Mouse (Mus musculus): Measurements from ENCODE around the gene Nsl1. TPM values are rescaled to one million over a fixed set of nuclear protein-coding genes. Genes with fewer than 3 reads are reported as not detected.
A peak's percentile ranks its signal among the peaks of the same experiment; 100 is the strongest.

Nsl1 gene
- polyA plus RNA-seq, 1 experiment from 2014 or later = 15.6 TPM

GRCm38 (mm10) chr1:191065188-191065587 is 2.4 kb downstream of the Nsl1 start:
- peaks cover 16% of the 10 kb centered on the region for H3K4me1 ChIP-seq (ENCODE audit: control insufficient read depth, insufficient read depth, low read length)
- no peaks in the 10 kb centered on the region for H3K9me3 ChIP-seq (replicated peaks; ENCODE audit: control insufficient read depth, low read length)
- WGBS = 72% methylated on average over 4 of the region's 4 CpGs
- no peak overlapping the region for H3K9ac ChIP-seq (ENCODE audit: low read length)
- no peak overlapping the region for H3K27ac ChIP-seq (ENCODE audit: low read length)
- H3K36me3 ChIP-seq (ENCODE audit: control insufficient read depth, insufficient read depth, low read length) = peaks cover 7% of the 10 kb centered on the region; the same call in 1 of the 2 replicates
- no peaks in the 10 kb centered on the region for H3K27me3 ChIP-seq (ENCODE audit: control insufficient read depth, insufficient read depth, low read length)
- no peak overlapping the region for H3K4me3 ChIP-seq (replicated peaks; ENCODE audit: low read length)
- no peak overlapping the region for H3K4me2 ChIP-seq (ENCODE audit: low read depth, low read length)
- no peak for ATAC-seq (ENCODE audit: insufficient read depth, low FRiP score)

GRCm38 (mm10) chr1:191068377-191068776 is 5.6 kb downstream of the Nsl1 start:
- Histone ChIP-seq H3K4me3 (replicated peaks; ENCODE audit: low read length) (no peak overlapping the region), H3K27me3 (ENCODE audit: control insufficient read depth, insufficient read depth, low read length) (no peaks in the 10 kb centered on the region), H3K9ac (ENCODE audit: low read length) (no peak overlapping the region), H3K4me2 (ENCODE audit: low read depth, low read length) (no peak overlapping the region), H3K9me3 (replicated peaks; ENCODE audit: control insufficient read depth, low read length) (no peaks in the 10 kb centered on the region), H3K27ac (ENCODE audit: low read length) (no peak overlapping the region), H3K36me3 (ENCODE audit: control insufficient read depth, insufficient read depth, low read length) (peaks cover 10% of the 10 kb centered on the region; the same call in 1 of the 2 replicates), H3K4me1 (ENCODE audit: control insufficient read depth, insufficient read depth, low read length) (peaks cover 12% of the 10 kb centered on the region)
- no peak for ATAC-seq (ENCODE audit: insufficient read depth, low FRiP score)
- WGBS = 77% methylated on average over 5 of the region's 5 CpGs

DNA sequence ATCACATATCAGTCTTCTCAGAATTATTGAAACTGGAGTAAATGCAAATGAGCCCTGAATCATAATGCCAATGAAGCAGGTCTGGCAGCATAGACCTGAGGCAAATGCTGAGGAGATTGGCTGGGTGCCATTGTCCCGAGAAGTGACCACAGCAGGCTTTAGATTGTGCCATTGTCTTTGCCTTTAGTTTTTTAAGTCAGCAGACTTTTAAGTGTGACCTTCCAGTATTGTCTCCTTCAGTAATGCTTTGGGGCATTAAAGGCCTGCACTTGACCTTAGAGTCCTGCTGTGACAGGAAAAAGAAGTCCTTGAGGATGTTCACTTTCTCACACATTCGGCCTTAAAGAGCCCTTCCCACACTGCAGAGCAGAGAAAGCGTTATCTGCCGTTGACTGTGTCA is 7.4 kb downstream of the Nsl1 start:
- Histone ChIP-seq H3K36me3 (ENCODE audit: control insufficient read depth, insufficient read depth, low read length) (peaks cover 10% of the 10 kb centered on the region), H3K4me1 (ENCODE audit: control insufficient read depth, insufficient read depth, low read length) (no peaks in the 10 kb centered on the region; the same call in 1 of the 2 replicates), H3K4me3 (replicated peaks; ENCODE audit: low read length) (no peak overlapping the region), H3K27ac (ENCODE audit: low read length) (no peak overlapping the region), H3K27me3 (ENCODE audit: control insufficient read depth, insufficient read depth, low read length) (no peaks in the 10 kb centered on the region), H3K4me2 (ENCODE audit: low read depth, low read length) (no peak overlapping the region), H3K9me3 (replicated peaks; ENCODE audit: control insufficient read depth, low read length) (no peaks in the 10 kb centered on the region), H3K9ac (ENCODE audit: low read length) (no peak overlapping the region)
- 86% methylated on average over 4 of the region's 4 CpGs for WGBS
- no peak for ATAC-seq (ENCODE audit: insufficient read depth, low FRiP score)

DNA sequence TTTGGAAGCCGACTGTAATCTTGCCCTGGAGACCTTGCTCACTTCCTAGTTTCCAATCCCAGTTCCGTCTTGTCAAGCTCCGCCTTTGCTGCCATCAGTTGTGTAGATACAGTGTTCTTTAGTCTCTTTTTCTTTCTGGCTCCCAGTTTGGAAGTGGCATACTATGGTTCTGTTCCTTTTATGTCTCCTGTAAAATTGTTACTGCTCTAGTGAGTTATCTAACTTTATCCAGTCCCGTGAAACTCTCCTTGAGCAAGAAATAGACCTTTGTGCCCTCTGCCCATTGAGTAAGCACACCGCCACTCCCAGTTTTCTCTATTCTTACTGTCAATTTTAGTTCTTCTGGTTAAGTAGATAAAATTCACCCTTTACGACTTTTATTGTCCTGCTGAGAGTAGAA is 8.8 kb downstream of the Nsl1 start:
- Histone ChIP-seq H3K4me2 (ENCODE audit: low read depth, low read length) (no peak overlapping the region), H3K27ac (ENCODE audit: low read length) (no peak overlapping the region)

DNA sequence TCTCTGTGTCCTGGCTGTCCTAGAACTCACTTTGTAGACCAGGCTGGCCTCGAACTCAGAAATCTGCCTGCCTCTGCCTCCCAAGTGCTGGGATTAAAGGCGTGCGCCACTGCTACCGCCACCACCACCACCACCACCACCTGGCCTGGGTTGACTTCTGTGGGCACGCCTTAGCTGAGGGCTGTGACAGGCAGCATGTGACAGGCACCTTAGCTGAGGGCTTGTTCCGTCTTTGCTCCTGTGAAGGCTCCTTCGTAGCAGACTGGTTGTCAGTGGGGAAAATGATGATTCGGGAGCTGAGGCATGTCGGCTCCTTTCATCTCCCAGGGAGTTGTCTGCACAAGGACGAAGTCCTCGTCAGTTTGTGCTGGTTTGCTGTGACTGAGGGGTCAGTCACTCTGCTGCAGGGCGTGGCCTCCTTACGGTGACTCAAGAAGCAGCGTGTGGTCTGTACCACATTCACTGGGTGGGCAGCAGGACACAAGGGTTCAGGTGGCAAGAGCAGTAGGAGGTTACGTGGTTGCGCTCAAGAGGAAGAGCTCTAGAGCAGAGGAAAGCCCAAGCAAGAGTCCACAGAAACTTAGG is 9.6 kb downstream of the Nsl1 start:
- no peak for ATAC-seq (ENCODE audit: insufficient read depth, low FRiP score)

More for the DNA sequence above, 8.8 kb downstream of the Nsl1 start:
- peaks cover 10% of the 10 kb centered on the region; the same call in 1 of the 2 replicates for H3K36me3 ChIP-seq (ENCODE audit: control insufficient read depth, insufficient read depth, low read length)
- H3K9ac ChIP-seq (ENCODE audit: low read length) = no peak overlapping the region
- H3K4me3 ChIP-seq (replicated peaks; ENCODE audit: low read length) = no peak overlapping the region
- ATAC-seq (ENCODE audit: insufficient read depth, low FRiP score) = no peak
- H3K4me1 ChIP-seq (ENCODE audit: control insufficient read depth, insufficient read depth, low read length) = no peaks in the 10 kb centered on the region; the same call in 1 of the 2 replicates
- no peaks in the 10 kb centered on the region for H3K9me3 ChIP-seq (replicated peaks; ENCODE audit: control insufficient read depth, low read length)
- WGBS = 80% methylated on average over 6 of the region's 6 CpGs
- no peaks in the 10 kb centered on the region for H3K27me3 ChIP-seq (ENCODE audit: control insufficient read depth, insufficient read depth, low read length)

DNA sequence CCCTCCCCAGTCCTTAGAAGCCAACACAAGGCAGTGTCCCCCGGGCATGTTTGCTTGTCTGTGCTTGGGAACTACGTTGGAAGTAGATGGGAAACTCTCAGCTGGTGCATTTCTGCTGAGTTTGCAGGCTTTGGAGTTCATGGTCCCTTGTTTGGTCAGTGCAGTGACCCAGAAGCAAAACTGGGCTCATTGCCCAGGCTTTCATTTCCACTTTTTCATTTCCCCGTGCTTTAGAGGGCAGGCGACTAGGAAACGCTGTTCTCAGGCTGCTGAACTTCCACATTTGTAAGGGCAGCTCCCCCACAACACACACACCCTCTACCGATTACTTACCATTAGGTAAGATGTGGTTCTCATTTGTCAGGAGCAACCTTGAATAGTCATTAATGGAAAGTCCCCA is 10.2 kb downstream of the Nsl1 start:
- Histone ChIP-seq H3K4me3 (replicated peaks; ENCODE audit: low read length) (no peak overlapping the region), H3K4me1 (ENCODE audit: control insufficient read depth, insufficient read depth, low read length) (no peaks in the 10 kb centered on the region; the same call in 1 of the 2 replicates), H3K9ac (ENCODE audit: low read length) (no peak overlapping the region), H3K36me3 (ENCODE audit: control insufficient read depth, insufficient read depth, low read length) (peaks cover 19% of the 10 kb centered on the region), H3K9me3 (replicated peaks; ENCODE audit: control insufficient read depth, low read length) (no peaks in the 10 kb centered on the region), H3K27me3 (ENCODE audit: control insufficient read depth, insufficient read depth, low read length) (no peaks in the 10 kb centered on the region), H3K27ac (ENCODE audit: low read length) (peak overlapping the region; percentile 9), H3K4me2 (ENCODE audit: low read depth, low read length) (no peak overlapping the region)
- no peak for ATAC-seq (ENCODE audit: insufficient read depth, low FRiP score)
- WGBS = 63% methylated on average over 6 of the region's 6 CpGs

More for the DNA sequence above, 9.6 kb downstream of the Nsl1 start:
- Histone ChIP-seq H3K9ac (ENCODE audit: low read length) (no peak overlapping the region), H3K27ac (ENCODE audit: low read length) (peak overlapping the region; percentile 9), H3K27me3 (ENCODE audit: control insufficient read depth, insufficient read depth, low read length) (no peaks in the 10 kb centered on the region), H3K9me3 (replicated peaks; ENCODE audit: control insufficient read depth, low read length) (no peaks in the 10 kb centered on the region), H3K4me2 (ENCODE audit: low read depth, low read length) (no peak overlapping the region), H3K4me1 (ENCODE audit: control insufficient read depth, insufficient read depth, low read length) (no peaks in the 10 kb centered on the region; the same call in 1 of the 2 replicates), H3K36me3 (ENCODE audit: control insufficient read depth, insufficient read depth, low read length) (peaks cover 17% of the 10 kb centered on the region; the same call in 1 of the 2 replicates), H3K4me3 (replicated peaks; ENCODE audit: low read length) (no peak overlapping the region)
- WGBS = 86% methylated on average over 16 of the region's 16 CpGs

GRCm38 (mm10) chr1:191073486-191073885 is 10.7 kb downstream of the Nsl1 start:
- Histone ChIP-seq H3K4me2 (ENCODE audit: low read depth, low read length) (no peak overlapping the region), H3K4me3 (replicated peaks; ENCODE audit: low read length) (no peak overlapping the region), H3K36me3 (ENCODE audit: control insufficient read depth, insufficient read depth, low read length) (peaks cover 20% of the 10 kb centered on the region), H3K9ac (ENCODE audit: low read length) (no peak overlapping the region), H3K27ac (ENCODE audit: low read length) (no peak overlapping the region), H3K4me1 (ENCODE audit: control insufficient read depth, insufficient read depth, low read length) (no peaks in the 10 kb centered on the region; the same call in 1 of the 2 replicates), H3K9me3 (replicated peaks; ENCODE audit: control insufficient read depth, low read length) (no peaks in the 10 kb centered on the region), H3K27me3 (ENCODE audit: control insufficient read depth, insufficient read depth, low read length) (no peaks in the 10 kb centered on the region)
- 65% methylated on average over 4 of the region's 4 CpGs for WGBS
- no peak for ATAC-seq (ENCODE audit: insufficient read depth, low FRiP score)

DNA sequence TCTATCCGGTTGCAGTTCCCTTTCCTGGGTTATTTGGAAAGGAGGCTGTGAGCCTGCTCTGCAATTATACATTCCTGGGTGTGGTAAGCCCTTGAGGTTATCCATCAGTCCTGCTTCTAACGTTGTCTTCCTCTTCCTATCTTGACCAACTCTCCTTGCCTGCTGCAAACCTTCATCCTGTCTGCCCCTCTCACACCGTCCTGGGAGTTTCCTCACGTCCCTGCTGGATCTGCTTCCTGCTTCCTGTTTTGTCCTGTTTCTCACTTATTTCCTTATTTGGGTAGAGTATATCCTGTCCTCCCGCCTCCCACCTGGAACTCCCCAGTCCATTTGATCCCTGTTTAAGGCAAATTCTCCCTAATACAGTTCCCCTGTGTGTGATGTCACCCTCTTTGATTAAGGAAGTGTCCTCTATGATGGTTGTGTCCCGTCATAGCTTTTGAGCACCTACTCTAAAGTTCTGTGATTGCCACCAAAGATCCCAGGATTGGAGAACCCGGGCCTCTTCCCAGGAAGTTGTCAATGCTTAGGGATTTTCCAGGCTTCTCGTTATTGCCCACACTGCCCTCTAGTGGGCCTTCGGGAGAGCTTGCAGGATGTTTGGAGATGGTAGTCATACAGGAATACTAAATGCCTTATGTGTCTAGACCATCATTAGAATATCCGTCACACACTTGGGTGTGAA is 12.5 kb downstream of the Nsl1 start:
- H3K27me3 ChIP-seq (ENCODE audit: control insufficient read depth, insufficient read depth, low read length) = no peaks in the 10 kb centered on the region
- no peak overlapping the region for H3K9ac ChIP-seq (ENCODE audit: low read length)
- H3K4me1 ChIP-seq (ENCODE audit: control insufficient read depth, insufficient read depth, low read length) = no peaks in the 10 kb centered on the region; the same call in 1 of the 2 replicates
- 0 out of 2 replicates have a peak overlapping the region, but pooled peaks have one; percentile 4 for H3K27ac ChIP-seq (ENCODE audit: low read length)
- ATAC-seq (ENCODE audit: insufficient read depth, low FRiP score) = peak; percentile 39; the same call in 1 of the 2 replicates
- no peak overlapping the region for H3K4me2 ChIP-seq (ENCODE audit: low read depth, low read length)
- peaks cover 16% of the 10 kb centered on the region for H3K36me3 ChIP-seq (ENCODE audit: control insufficient read depth, insufficient read depth, low read length)
- 48% methylated on average over 10 of the region's 10 CpGs for WGBS
- no peak overlapping the region for H3K4me3 ChIP-seq (replicated peaks; ENCODE audit: low read length)
- H3K9me3 ChIP-seq (replicated peaks; ENCODE audit: control insufficient read depth, low read length) = no peaks in the 10 kb centered on the region

DNA sequence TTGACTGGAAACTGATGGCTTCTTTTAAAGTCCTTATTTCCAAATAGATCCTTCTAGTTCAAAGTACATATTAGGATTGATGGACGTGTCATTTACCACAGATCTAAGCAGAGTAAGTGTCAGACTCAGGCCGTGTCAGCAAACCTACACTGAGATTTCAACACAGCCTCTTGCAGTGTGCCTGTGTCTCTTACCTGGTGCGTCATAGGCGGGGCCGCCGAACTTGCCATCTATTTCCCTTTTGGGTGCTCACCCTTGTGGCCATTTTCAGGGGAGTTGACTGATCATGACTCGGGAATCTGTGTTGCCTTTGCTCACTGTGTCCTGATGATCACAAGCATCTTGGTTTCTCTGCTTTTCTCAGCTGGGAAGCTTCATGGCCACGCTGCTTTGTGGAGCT is 20.4 kb downstream of the Nsl1 start:
- Histone ChIP-seq H3K4me3 (replicated peaks; ENCODE audit: low read length) (no peak overlapping the region), H3K27ac (ENCODE audit: low read length) (no peak overlapping the region), H3K4me2 (ENCODE audit: low read depth, low read length) (no peak overlapping the region), H3K4me1 (ENCODE audit: control insufficient read depth, insufficient read depth, low read length) (no peaks in the 10 kb centered on the region), H3K36me3 (ENCODE audit: control insufficient read depth, insufficient read depth, low read length) (peaks cover 9% of the 10 kb centered on the region; the same call in 1 of the 2 replicates), H3K9ac (ENCODE audit: low read length) (no peak overlapping the region), H3K9me3 (replicated peaks; ENCODE audit: control insufficient read depth, low read length) (no peaks in the 10 kb centered on the region), H3K27me3 (ENCODE audit: control insufficient read depth, insufficient read depth, low read length) (no peaks in the 10 kb centered on the region)
- 82% methylated on average over 8 of the region's 8 CpGs for WGBS
- no peak for ATAC-seq (ENCODE audit: insufficient read depth, low FRiP score)

Measured in stomach, embryonic 16.5 days (tissue).